Mouse (Mus musculus): Measurements from ENCODE around the gene Ccdc88a. TPM values are rescaled to one million over a fixed set of nuclear protein-coding genes. Genes with fewer than 3 reads are reported as not detected.

Gene Ccdc88a
- polyA plus RNA-seq, 2 experiments from 2014 or later = 0.51 to 0.63 TPM

DNA sequence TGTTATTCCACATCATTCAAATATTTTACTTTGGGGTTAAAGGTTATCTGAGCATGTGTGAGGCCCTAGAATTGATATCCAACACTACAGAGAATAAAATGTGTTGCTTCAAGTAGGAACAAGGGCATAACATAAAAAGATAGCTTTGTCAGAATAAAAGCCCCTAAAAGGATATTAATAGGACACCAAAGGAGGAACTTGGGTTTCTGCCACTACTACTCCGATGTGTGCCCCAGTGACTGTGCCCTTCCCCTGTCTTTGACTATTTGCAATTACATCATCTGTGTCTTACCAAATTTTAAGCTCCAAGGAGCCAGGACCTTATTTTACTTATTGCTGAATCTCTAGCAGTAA is 175.9 kb downstream of the Ccdc88a start:
- no peak for ATAC-seq

Other genes starting within 250 kb of the Ccdc88a start
- 10 to 100 TPM; 31.6 to 40.2 TPM for gene Pnpt1, start 242.9 kb upstream of the Ccdc88a start, polyA plus RNA-seq (2017; shearing (Covaris generic))
- 100 to 1,000 TPM; 111 to 115 TPM for gene Ppp4r3b, start 200.8 kb upstream of the Ccdc88a start, polyA plus RNA-seq (2017; shearing (Covaris generic))
- gene Cfap36, start 126.2 kb upstream of the Ccdc88a start, polyA plus RNA-seq (2017; shearing (Covaris generic)) = 10 to 100 TPM; 29.6 to 32.0 TPM
- gene Prorsd1, start 141.4 kb downstream of the Ccdc88a start, polyA plus RNA-seq (2017; shearing (Covaris generic)) = 10 to 100 TPM; 43.2 to 49.5 TPM
- gene Mtif2, start 152.8 kb downstream of the Ccdc88a start, polyA plus RNA-seq (2017; shearing (Covaris generic)) = 10 to 100 TPM; 47.4 to 52.1 TPM
- gene Clhc1, start 174.3 kb downstream of the Ccdc88a start, polyA plus RNA-seq (2017; shearing (Covaris generic)) = 1 to 10 TPM in 1 of 2 experiments, under 1 TPM in 1; 0.78 to 1.2 TPM
- gene Rps27a, start 174.5 kb downstream of the Ccdc88a start, polyA plus RNA-seq (2017; shearing (Covaris generic)) = 1,000 to 10,000 TPM; 1,318 to 1,662 TPM

Measured in activated CD4-positive, CD25-positive, alpha-beta regulatory T cell, adult 4 months (primary cell).